Mouse (Mus musculus) adipose tissue, adult 10 weeks (tissue): Measurements from ENCODE around the gene Mfsd4b3. TPM values are rescaled to one million over a fixed set of nuclear protein-coding genes. Genes with fewer than 3 reads are reported as not detected.

Experiments
- polyA plus RNA-seq: library from polyadenylated mRNA; stranded (reverse); fragments of 350-450 nt; fragmentation: Illumina TruSeq; extraction: RNeasy Lipid Tissue Mini Kit (QIAGEN cat#74804); gene quantifications from one replicate; pipeline ENCODE4 v1.2.3, GENCODE M21; 2014; ENCODE audit warnings: low read depth, low replicate concordance

Mfsd4b3 gene
- 1.7 TPM for polyA plus RNA-seq

DNA sequence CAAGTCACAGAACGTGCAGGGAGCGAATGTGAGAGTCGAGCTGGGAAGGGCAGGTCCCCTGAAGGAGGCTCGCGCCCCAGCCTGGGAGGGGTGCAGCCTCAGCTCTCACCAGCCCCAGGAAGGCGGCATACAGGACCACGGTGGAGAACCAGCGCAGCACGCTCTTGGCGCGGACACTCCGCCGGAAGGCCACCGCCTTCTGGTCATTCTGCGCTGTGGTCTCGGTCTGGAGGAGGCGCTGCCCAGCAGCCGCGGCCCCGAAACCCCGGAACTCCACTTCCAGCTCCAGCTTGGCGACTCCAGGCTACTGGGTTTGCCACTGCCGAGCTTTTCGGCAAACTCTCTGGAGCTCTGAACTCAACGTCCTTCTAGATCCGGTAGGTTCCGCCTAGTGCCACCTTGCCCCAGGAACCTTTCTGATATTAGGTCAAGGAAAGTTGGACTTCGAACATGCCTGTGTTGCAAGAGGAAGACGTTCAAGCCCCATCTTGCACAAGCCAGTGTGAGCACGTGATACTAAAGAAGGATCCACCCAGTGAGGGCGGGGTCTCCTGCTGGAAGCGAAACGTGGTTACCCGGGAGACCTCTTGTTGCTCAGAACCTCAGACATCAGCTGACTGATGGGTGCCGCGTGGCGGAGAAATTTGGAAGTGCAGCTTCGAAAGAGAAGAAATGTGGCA, at the start of gene Mfsd4b3:
Gene Mfsd4b3 (minus strand): TSS at position 393 of the 680 bp plus-strand sequence.

DNA sequence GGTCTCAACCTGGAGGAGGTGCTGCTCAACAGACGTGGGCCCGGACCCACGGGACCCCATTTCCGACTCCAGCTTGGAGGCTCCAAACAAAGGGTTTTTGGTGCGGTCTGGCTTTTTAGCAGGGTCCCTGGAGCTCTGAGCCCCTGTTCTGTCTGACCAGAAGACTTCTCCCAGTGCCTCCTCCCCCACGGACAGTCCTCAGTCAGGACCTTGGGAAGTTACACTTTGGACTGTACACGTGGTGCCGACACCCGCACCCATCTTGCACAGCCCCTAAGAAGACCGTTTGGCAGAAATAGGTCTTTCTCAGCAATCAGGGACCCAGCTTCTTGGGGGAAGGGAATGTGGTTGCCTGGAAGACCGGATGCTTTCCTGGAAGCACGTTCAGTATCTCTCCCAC, 26.5 kb upstream of the Mfsd4b3 start, which contains the start of gene Mfsd4b5:
Gene Mfsd4b5 (minus strand): TSS at position 181 of the 400 bp plus-strand sequence.

DNA sequence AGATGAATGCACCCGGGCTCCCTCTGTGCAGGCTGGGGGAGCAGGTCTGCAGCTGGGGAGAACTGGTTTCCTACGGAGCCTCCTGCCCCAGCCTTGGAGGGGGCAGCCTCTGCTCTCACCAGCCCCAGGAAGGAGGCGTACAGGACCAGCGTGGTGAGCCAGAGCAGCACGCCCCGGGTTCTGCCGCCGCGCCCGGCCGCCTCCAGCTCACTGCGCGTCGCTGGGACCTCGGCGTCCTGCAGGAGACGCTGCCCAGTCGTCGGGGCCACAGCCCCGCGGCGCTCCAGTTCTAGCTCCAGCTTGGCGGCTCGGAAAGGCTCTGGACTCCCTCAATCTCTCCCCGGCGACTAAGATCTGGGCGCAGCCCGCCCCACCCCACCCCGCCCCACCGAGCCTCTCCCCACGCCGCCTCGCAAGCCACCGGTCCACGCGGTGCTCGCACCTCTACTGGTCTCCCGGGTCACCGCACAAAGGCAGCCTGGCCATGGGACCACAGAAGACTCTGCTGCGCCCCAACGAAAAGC, 33.3 kb downstream of the Mfsd4b3 start, which contains the start of gene Mfsd4b2:
Gene Mfsd4b2 (minus strand): TSS at position 308 of the 524 bp plus-strand sequence.

DNA sequence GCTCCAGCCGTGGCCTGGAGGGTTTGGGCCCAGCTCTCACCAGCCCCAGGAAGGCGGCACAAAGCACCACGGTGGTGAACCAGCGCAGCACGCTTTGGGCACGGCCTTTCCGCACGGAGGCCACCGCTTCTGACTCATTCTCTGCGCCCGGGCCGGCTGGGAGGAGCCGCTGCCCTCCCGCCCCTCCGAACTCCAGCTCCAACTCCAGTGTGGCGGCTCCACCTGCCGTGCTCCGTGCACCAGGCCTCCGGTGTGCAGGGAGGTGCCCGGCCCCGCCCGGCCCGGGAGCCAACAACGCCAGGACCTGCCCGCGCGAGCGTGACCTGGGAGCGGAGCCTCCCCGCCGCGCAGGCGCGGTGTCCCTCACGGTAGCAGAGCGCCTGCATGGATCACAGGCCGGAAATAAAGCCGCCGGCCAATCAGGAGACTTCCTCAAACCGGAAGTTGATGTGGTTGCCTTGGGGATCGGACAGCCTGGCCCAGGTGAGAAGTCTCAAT, 61.0 kb downstream of the Mfsd4b3 start, which contains the start of gene Mfsd4b4:
Gene Mfsd4b4 (minus strand): TSS at position 365 of the 498 bp plus-strand sequence.

Other genes with a start within 250 kb of the Mfsd4b3 start
- gene Rev3l, start 228.0 kb downstream of the Mfsd4b3 start, polyA plus RNA-seq, result 27.8 TPM
- 10.5 TPM for gene Mfsd4b4, start 60.9 kb downstream of the Mfsd4b3 start, polyA plus RNA-seq
- 0.12 TPM for gene Mfsd4b2, start 33.2 kb downstream of the Mfsd4b3 start, polyA plus RNA-seq
- 0.62 TPM for gene Mfsd4b5, start 26.5 kb upstream of the Mfsd4b3 start, polyA plus RNA-seq
- 1.9 TPM for gene Mfsd4b1, start 65.1 kb upstream of the Mfsd4b3 start, polyA plus RNA-seq
- gene Slc16a10, start 182.1 kb upstream of the Mfsd4b3 start, polyA plus RNA-seq, result 71.9 TPM